Mouse (Mus musculus): ENCODE data around the gene Tnrc6b.

Tnrc6b gene

DNA sequence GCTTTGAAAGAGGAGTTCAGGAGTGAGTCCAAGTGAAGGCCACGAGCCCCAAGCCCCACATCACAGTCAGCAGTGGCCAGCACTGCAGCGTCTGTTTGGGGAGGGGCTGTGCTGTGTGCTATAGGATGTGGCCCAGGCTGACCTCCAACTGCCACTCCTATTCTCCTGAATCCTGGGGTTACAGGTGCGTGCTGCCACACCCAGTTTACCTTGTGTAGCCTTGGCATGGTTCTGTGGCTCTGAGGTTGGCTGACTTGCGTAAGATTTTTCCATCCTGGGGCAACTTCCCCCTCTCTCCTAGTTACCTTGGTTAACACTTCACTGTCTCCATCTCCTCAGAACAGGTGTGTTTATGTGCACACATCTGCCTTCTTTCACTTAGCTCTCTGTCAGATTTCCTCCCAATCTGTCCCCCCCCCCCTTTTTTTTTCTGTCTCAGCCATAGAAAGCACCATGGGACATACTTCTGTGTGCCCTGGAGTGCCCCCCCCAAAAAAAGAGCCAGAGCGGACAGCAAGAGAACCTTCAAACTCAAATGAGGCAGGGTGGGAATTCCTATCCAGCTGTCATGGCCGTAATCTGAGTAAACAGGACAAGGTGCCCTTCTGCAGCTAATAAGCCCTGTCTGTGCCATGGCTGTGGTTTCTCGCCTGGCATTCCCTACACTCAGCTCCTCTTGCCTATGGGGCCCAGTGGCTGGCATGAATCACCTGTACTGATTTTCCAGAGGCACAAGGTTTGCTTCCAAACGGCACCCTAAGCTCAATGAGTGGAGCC lies 9.4 kb upstream of the Tnrc6b start:
- no peak for DNase-seq (ENCODE audit: extremely low spot score, low read depth, low spot score)

- no peak for DNase-seq (ENCODE audit: extremely low spot score, low read depth, low spot score)
Observed at GRCm38 (mm10) chr15:80702910-80703309, 8.2 kb upstream of the Tnrc6b start.

DNA sequence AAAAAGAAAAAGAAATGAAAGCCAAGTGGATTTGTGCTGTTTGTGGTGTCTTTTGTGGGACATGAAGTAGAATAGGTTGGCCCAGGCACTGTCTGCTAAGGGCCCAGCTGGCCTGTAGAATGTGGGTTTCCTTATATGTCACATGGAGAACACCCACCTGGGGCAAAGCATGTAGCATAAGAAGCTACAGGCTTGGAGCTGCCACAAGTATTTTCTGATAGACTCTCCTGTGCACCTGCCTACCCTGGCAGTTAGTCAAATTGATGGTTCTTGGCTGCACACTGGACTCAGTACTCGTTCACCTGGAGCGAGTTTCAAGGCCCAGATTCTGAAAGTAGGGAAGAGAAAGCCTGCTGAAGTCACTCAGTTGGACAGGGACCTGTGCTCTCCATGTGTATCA lies 7.6 kb upstream of the Tnrc6b start:
- DNase-seq (ENCODE audit: extremely low spot score, low read depth, low spot score), result no peak

DNA sequence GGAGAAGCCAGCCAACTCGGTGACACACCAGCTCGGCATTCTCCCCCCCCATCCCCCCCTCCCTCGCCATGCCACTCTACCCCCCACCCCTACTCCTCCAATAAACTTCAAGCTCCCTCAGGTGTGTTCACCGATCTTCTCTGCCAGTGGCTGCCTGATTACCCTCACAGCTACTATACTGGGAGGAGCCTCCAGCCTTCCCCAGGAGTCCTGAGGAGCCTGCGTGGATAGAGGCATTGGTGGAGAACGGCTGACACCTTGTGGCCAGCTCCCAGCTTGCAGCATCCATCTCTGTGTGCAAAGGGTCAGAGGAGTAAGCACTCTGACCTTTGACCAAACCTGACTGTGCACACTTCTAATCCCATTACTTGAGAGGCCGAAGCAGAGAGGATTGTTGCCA lies 6.8 kb upstream of the Tnrc6b start:
- DNase-seq (ENCODE audit: extremely low spot score, low read depth, low spot score), result no peak

DNA sequence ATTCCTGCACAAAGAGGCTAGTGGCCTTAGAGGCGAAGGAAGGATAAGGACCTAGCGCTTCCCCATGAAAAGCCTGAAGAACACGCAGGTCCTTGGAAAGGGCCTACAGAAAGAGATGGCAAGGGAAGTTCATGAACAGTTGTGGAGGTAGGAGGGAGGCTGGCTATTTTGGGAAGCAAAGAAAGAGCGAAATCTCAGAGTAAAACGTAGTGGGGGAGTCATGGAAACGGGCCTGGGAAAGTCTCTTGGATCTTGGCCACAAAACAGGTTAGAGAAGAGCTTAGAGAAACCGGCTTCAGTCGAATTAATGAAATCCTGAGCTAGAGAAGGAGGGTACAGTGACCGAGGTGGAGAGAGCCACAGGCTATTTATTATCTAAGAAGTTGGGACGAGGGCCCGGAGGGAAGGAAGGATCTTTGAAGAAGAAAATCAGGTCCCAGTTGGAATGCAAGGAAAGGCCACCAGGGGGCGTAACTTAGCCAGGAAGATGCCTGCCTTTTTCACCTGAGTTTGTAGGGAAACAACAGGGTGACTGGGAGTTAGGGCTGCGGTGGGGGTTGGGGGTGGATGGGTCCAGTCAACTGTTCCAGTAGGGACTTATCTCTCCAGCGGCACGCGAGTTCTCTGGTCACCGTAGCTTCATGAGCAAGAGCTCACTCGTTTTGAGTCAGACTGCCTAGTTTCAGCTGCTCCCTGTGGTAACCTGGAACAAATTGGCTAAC lies 5.1 kb upstream of the Tnrc6b start:
- peak; percentile 79 for DNase-seq (ENCODE audit: extremely low spot score, low read depth, low spot score)

DNA sequence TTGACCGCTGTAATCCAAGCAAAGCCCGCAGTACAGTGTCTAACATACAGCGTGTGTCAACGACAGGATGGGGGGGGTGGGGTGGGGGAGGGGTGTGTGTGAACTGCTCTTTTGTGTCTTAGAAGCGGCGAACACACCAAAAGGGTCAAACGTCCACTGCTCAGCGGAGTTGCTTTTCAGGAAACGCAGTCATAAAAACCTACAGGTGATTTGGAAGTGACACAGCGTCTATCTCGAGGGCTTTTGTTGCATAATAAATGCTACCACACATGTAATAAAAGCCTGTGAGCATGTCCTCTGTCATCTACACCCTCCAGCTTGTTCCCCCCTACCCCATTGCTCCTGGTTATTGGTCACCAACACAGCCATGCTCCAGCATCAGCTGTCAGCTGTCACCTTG lies 4.5 kb upstream of the Tnrc6b start:
- no peak for DNase-seq (ENCODE audit: extremely low spot score, low read depth, low spot score)

DNA sequence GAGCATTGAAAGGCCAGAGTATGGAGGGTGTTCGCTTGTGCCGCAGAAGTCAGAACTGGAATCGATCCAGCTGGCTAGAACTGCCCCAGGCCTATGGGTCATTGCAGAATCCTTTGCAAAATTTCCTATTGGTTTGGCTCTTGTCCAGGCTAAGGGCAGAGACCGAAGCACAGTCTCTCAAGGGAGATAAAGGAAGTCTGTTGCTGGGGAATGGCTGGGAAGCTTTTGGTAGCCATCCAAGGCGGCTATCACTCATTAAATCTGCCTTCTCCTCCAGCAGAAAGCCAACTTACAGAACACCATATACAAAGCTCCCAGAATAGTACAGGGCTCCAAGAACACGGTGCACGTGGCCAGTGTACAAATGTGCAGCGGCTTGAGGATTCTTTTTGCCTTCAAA lies 4.0 kb upstream of the Tnrc6b start:
- no peak for DNase-seq (ENCODE audit: extremely low spot score, low read depth, low spot score)

DNA sequence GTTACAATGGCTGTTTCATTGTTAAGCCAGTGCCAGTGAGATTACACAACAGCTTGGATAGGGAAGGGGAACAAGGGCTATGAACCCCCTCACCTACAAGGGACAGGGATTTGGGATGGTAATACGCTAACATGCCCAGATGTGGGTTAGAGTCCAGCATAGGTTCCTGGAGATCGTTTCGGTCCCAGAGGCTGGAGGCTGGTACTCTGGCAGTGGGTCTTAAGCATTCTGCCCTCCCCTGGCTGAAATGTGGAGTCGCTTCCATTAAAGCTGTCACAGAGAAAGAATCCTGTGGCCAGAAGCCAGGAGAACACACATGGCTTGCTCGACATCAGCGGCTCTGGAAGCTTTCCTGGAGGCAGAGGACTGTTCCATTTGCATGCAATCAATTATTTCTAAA lies 1.5 kb upstream of the Tnrc6b start:
- no peak for DNase-seq (ENCODE audit: extremely low spot score, low read depth, low spot score)

GRCm38 (mm10) chr15:80710257-80710607 lies 881 bp upstream of the Tnrc6b start:
- no peak for DNase-seq (ENCODE audit: extremely low spot score, low read depth, low spot score)

- DNase-seq (ENCODE audit: extremely low spot score, low read depth, low spot score), result no peak
Observed at GRCm38 (mm10) chr15:80711401-80712151, 463 bp downstream of the Tnrc6b start.

DNA sequence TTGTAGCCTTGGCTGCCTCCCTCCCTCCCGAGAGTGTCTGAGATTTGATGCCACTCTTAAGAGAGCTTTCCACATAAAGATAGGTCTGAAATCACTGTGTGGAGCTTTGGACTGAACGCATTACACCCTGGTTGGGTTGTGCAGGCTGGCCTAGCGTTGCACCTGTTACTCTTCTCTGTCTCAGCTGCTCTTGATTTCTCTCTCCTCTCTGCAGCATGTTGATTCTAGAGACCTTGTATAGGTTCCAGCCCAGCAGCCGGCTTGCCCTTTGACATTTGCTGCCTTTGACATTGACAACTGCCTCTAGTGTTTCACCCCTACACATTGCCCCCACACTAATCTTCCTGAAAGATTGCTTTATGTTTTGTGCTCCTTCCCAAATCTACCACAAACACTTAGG lies 3.2 kb downstream of the Tnrc6b start:
- DNase-seq (ENCODE audit: extremely low spot score, low read depth, low spot score), result no peak

- DNase-seq (ENCODE audit: extremely low spot score, low read depth, low spot score), result no peak
Observed at GRCm38 (mm10) chr15:80716631-80717135, 5.6 kb downstream of the Tnrc6b start.

- no peak for DNase-seq (ENCODE audit: extremely low spot score, low read depth, low spot score)
Observed at GRCm38 (mm10) chr15:80717431-80717830, 6.3 kb downstream of the Tnrc6b start.

GRCm38 (mm10) chr15:80720249-80720648 lies 9.1 kb downstream of the Tnrc6b start:
- no peak for DNase-seq (ENCODE audit: extremely low spot score, low read depth, low spot score)

DNA sequence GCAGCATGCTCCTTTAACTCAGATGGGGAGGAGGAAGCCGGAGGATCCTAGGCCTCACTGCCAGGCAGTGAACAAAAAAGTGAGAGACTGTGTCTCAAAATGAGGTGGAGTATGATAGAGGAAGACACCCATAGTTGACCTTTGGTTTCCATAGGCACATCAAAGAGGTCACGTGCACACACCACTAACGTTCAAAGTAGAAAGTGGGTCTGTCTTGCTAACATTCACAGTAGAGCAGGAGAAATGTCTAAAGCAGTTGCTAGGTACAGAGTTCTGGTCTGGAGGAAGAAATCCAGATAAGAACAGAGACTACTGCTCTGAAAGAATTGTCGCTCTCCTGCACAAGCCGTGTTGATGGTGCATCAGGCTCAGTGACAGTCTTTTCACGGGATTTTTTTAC lies 10.7 kb downstream of the Tnrc6b start:
- no peak for DNase-seq (ENCODE audit: extremely low spot score, low read depth, low spot score)

DNA sequence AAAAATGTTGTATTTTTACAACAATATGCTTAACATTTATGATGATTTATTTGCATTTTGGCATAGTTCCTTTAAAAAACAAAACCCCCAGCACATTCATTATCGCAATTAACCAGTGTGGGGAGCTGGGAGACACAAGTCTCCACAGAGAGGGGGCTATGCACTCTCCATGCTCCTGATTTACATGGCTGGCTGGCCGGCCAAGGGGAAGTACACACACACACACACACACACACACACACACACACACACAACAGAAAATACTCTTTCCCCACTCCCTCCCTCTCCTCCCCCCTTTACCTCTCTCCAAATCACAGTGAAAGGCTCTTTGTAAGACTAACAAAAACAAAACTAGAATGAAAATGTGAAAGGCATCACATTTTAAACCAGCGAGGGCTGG lies 11.3 kb downstream of the Tnrc6b start:
- no peak for DNase-seq (ENCODE audit: extremely low spot score, low read depth, low spot score)

GRCm38 (mm10) chr15:80729477-80729876 lies 18.4 kb downstream of the Tnrc6b start:
- no peak for DNase-seq (ENCODE audit: extremely low spot score, low read depth, low spot score)

GRCm38 (mm10) chr15:80731043-80731442 lies 19.9 kb downstream of the Tnrc6b start:
- no peak for DNase-seq (ENCODE audit: extremely low spot score, low read depth, low spot score)

DNA sequence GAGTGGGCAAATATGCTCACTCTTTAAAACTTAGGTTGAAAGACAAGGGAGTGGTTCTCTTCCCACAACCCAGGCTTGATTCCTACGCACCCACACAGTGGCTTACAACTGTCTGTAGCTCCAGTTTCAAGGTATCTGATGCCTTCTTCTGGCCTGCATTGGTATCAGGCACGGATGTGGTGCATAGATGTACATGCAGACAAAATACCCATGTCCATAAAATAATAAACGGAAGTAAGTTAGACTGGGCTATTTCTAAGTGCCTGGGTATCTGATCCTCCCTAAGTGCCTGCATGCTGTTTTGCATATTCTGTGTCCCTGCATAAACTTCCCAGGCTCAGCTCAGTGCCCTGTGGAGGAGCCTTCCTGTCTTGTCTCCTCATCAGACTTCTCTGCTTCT lies 20.4 kb downstream of the Tnrc6b start:
- no peak for DNase-seq (ENCODE audit: extremely low spot score, low read depth, low spot score)

DNA sequence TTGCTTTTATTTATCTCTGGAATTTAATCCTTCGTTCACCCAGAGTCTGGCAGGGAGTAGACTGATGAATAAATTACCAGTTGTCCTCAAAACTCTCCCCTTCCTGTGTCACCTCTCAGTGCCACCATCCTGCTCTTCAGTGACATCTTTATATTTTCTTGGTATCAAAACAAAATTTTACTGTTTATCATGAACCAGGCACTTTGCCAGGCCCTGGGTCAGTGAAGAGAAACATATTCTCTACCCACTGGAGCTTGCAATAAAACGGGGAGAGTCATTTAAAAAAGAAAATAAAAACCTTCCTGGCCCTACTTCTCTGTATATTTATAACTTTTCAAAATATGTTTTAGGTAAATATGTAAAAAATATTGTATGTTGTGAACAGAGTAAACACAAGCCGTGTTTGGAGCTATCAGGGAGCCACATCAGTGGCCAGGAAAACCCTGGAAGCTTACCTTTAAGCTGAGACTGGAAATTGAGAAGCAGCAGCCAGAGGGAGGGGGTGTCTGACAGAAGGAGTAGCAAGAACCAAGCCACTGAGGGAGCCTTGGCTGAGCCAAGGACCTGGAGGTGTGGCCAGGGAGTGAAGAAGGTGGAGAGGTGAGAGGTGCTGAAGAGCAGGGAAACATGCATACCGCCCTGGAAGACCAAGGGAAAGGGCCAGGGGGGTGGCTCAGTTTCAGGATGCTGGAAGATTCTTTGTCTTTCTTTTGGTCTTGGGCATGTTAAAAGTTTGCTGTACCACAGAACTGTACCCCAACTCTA lies 21.3 kb downstream of the Tnrc6b start:
- no peak for DNase-seq (ENCODE audit: extremely low spot score, low read depth, low spot score)

GRCm38 (mm10) chr15:80735300-80735699 lies 24.2 kb downstream of the Tnrc6b start:
- no peak for DNase-seq (ENCODE audit: extremely low spot score, low read depth, low spot score)
